Mouse (Mus musculus) megakaryocyte progenitor cell, adult 5-6 weeks (primary cell): ENCODE data around the gene Rab33b. TPM values are rescaled to one million over a fixed set of nuclear protein-coding genes. Genes with fewer than 3 reads are reported as not detected.

Source experiments
- ATAC-seq: replicated peaks from 2 replicates; pipeline ENCODE4 v1.8.0; 2016; ENCODE audit warnings: mild to moderate bottlenecking, moderate TSS enrichment, inconsistent platforms; ENCODE audit not compliant: poor library complexity
- total RNA-seq, 2 experiments: library from RNA; stranded (forward) in 1 of 2; stranded (reverse) in 1 of 2; fragments of 157-497, 149-512 nt in 1 of 2; fragments of 200-1000 nt in 1 of 2; gene quantifications; 2 replicates each; pipeline versions ENCODE4 v1.2.3 to v1.2.4; 2015 to 2017

Rab33b gene
- total RNA-seq, 2 experiments from 2014 or later, result 9.1 to 12.2 TPM

DNA sequence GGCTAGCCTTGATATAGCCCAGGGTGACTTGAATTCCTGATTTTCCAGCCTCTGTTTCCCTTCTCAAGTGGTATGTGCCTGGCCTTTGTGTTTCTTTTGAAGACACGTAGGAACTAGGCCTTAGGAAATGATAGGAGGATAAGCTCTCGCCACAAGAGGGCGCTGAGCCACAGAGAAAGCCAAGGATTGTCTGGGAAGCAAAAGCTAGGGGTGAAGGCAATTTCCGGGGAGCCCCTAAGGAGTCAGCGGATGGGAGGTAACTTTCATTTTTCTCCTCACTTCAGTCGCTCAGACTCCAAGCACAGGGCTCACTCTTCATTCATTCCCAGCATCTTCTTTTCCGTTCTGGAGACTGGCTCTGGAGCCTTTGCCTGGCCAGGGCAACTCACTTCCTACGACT lies 27.2 kb downstream of the Rab33b start:
- peak; percentile 98 for ATAC-seq

DNA sequence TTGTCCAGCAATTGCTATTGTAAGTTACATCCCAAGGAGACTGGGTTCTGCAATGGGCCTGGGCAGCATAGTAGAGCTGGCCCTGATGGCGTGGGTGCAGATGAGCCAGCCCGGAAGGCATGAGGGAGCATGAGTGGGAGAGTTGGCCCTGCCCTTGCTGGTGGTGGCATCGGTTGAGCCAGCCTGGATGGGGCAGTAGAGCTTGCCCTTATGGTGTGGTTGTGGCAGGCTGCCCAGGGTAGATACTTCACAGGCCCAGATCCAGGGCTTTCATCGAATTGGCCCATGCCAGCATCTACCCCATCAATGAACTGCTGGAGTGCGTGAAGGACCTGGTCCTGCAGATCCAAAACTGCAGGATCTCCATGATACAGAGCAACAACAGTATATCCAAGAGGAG lies 28.3 kb downstream of the Rab33b start:
- ATAC-seq, result no peak

DNA sequence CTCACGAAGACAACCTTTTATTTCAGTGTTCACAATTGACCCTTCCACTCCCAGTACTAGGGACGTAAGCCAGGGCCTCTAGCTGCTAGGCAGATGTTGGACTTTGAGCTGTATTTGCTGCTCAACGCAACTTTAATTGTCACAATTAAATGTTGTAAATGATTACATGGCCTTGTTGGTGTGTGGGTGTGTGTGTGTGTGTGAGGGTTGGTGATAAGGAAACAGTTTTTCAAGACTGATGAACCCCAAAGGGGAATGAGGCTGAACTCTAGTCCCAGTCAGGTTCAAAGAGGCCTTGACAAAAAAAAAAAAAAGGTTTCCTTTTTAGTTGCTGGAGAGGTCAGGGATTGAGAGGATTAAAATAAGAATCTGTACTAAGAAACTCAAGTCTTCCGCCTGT lies 33.7 kb downstream of the Rab33b start:
- no peak; the same call in 1 of the 2 replicates for ATAC-seq

DNA sequence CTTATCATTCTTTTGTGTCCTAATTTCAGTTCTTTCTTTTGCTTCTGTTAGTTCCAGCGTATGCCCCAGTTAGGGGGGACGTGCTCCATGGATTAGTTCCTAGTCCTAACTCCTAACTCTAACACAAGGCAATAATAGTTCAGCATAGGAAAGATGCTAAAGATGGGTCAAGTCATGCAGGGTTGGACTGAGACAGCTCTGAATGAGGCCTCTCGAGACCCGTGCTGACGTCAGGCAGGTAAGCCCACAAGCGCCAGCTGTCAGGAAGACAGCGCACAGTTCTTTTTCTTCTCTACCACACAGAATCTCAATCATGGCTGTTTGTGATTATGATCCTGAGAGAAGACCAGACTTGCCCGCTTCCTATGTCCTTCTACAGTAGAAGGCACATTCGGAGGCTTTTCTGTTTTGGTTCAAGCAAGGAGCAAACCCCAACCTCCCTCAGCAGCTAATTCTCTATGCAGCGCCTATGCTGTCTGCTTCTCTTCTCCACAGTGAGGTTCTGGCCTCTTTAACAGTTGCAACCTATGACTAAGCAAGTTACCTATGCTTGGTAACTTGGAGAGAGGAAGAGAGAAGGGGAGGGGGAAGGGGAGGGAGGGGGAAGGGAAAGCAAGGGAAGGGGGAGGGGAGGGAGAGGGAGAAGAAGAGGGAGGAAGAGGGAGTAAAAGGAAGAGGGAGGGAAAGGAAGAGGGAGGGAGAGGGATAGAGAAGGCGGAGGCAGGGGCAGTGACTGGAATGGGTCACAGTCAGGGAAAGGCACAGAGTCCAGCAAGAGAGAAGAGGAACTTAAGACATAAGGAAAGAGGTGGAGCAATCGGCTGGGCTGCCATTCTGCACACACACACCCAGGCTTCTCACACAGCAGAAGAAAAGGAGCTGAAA lies 34.4 kb downstream of the Rab33b start:
- peak; percentile 88 for ATAC-seq

DNA sequence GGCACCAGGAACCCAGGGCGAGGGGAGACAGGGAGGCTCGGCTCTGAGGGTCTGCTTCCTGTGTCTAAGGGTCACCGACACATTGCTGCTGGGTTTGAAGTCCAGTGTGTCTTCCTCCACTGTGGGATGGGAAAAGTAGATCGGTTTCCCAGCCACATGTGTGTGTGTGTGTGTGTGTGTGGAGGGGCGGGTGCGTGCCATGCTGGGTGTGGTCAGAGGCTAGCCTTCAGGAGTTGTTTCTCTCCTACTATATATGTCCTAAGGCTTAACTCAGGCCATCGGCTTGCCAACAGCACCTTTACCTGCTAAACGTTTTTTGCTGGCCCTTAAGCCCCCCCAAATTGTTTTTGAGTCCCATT lies 35.0 kb downstream of the Rab33b start:
- ATAC-seq, result peak; percentile 53

DNA sequence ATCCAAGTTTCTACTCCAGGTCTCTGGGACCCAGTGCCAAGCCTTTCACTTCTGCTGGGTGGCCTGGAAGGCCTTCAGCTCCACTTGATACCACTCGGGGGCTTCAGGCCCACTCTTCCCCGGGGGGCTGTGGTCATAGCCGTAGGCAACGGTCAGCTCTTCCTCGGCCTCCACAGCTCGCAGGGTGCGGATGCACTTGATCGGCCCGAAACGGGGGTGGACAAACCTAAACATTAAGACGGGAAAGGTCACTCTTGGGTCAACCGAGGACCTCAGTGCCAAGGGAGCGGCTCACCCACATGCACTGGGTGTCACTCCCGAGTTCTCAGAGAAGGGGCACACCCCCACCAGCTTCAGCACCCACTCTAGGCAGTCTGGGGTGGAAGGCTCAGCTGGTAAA lies 37.5 kb downstream of the Rab33b start:
- no peak for ATAC-seq

DNA sequence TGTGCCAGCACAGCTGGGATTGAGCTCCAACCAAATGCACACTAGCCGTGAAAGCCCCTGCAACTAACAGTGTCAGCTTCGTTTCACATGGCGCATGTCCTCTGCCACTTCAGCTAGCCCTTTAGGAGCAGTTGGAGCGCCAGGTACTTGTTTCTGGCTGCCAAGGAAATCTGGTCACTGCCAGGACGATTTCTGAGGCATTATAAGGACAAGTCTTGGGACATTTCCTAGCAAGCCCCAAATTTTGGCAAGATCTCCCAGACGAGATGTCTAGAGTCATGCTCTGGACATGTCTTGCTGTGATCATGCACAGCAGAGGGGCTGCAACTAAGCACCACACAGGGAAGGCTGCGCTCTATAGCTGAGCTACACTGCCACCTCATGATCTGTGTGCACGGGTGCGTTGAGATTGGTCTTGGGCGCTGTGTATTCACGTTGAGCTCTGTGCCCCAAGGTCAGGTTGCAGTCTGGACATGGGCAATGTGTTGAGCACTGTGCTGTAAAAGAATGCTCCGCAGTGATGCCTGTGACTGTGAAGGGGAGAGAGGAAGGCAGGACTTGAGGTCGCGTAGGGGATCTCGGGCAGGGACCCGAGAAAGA lies 41.6 kb downstream of the Rab33b start:
- ATAC-seq, result no peak

DNA sequence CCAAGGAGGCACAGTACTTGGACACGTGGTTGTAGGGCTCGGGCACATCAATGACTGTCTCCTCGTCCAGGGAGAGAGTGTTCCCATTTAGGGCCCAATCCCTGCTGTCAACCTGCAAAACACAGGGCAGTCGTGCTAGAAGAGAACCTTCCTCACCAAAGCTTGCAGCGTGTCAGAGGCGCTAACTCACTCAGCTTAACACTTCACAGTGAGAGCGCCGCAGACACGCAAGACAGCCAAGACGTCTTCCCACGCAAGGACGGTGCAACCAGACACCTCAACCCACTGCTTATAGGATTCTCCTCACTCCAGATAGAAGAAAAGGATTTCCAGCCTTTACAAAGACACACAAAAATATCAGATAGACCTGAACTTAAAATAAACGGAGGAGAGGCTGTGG lies 43.2 kb downstream of the Rab33b start:
- ATAC-seq, result no peak

DNA sequence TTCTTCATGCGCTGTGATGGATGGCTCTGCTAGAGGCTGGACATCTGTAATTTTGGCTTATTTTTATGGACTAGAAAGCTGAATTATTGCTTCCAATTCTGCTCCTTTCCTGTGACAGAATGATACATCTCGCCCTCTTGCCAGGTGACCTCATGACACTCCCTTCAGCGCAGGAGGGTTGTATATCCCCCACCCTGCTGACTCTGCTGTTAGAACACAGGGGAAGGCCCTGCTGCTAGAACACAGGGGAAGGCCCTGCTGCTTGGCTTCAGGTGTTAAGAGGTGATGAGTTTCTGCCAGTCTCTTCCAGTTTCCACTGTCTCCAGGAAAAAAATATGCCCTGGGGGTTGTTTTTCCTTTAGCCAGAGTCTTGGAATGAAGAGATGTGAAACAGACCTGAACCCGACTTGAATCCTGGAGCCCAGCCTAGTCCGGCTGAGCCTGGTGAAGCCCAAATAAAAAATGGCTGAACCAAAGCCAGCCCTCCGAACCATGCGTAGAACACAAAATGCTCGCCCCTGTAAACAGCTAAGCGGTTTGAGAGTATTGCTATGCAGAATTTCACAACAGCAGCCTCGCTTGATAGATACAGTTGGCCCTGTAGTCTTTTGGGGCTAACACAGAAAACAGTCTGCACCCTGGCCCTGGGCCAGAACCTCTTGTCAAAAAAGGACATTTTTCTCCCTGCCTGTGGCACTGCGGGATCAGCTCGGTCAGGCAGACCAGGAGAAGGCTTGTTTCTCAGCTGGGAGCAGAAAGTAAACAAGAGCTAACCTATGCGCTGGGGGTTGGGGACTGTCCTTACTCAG lies 48.0 kb downstream of the Rab33b start:
- ATAC-seq, result no peak

DNA sequence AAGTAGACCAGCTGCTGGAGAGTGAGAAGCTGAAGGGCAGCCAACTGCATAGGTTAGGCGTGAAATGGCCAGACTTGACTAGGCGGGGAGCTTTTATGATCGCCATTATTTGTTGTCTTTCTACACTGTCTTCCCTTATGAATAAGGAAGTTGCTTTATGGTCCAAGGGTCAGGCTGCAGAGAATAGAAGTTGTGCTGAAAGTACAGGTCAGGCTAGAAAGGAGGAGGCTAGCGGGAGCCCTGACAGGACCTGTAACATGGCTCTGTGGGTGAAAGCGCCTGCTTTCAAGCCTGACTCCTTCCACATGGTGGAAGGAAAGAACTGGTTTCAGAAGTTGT lies 48.5 kb downstream of the Rab33b start:
- no peak for ATAC-seq

DNA sequence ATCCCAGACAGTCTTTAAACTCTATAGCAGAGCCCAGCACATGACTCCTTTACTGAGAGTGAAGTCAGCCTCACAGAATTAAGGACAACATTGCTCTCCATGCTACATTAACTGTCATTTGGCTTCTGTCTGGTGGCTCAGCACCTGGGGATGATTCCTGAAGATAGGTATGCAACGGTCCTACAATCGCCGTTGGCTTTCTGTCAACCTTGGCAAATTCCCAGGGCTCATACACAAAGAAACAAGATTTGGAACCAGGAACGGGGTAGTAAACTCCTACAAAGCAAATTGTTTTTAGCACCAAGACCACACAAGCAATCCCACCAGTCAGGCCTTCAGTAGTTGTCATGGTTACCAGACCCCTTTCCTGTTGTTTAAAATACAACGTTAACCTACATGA lies 49.9 kb downstream of the Rab33b start:
- no peak for ATAC-seq

DNA sequence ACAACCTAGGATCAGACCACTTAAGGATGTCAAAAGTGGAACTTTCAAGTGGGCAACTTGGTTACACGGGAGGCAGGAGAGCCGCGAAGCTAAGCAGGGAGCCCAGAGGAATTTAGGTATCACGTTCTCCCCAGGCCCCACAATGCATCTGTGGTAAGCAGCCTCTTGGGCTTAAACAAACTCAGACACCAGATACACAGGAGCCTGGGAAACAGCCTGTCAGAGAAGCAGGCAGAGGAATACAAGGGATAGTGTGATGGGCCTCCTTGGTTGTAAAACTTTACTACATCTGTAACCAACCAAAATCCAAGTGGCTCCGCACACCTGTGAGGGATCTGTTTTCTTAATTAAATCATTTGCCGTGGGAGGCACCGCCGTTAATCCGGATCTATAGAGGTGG lies 50.3 kb downstream of the Rab33b start:
- ATAC-seq, result no peak

DNA sequence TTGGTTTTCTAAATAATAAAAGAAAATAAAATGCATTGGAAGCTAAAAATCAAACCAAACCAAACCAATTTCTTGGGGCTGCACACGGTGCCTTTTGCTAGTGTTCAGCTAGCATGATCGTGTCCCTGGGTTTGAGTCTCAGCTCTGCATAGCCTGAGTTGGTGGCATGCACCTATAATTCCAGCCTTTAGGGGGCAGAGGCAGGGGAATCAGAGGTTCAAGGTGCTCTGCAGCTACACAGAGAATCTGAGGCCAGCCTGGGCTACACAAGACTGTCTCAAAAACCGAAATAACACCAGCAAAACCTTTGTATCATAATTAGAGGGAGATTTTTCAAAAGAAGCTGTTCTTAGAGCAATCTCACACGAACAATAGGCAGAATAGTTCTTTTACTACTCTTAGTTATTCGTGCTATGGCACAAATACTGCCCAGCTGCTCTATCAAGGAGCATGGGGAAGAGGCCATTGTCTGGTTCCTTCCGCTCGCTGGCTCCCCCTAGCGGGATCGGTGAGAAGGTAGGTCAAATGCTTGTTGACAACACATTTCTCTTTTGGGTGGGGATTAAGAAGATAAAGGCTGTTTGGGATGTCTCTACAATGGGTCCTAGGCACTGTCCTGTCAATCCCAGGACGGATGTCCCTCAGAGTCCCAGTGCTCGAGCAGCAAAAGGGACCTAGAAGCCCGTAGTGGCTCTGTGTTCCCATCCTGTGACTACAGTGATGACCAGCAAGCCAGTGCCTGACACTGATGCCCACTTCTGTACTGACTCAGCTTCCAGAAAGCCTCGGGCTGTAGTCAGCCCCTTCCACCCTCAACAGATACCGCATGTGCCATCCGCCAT lies 56.1 kb downstream of the Rab33b start:
- peak; percentile 96 for ATAC-seq

DNA sequence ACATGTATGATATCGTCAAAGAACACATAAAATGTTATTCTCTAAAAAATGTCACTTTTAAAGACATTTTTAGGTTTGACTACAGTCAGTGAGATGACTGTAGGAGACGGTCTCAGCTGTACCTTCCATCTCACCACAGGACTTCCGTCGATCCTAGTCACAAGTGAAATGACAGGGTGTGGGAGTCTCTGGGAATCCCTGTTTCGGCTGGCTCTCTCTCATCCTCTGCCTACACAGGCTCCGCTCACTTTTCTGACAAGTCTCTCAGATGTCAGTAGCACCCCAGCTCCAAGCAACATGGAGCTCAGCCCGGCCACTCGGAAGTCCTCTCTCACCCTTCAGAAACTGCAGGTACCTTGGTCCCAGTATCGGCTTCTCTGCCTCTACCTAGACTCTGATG lies 56.9 kb downstream of the Rab33b start:
- ATAC-seq, result no peak

DNA sequence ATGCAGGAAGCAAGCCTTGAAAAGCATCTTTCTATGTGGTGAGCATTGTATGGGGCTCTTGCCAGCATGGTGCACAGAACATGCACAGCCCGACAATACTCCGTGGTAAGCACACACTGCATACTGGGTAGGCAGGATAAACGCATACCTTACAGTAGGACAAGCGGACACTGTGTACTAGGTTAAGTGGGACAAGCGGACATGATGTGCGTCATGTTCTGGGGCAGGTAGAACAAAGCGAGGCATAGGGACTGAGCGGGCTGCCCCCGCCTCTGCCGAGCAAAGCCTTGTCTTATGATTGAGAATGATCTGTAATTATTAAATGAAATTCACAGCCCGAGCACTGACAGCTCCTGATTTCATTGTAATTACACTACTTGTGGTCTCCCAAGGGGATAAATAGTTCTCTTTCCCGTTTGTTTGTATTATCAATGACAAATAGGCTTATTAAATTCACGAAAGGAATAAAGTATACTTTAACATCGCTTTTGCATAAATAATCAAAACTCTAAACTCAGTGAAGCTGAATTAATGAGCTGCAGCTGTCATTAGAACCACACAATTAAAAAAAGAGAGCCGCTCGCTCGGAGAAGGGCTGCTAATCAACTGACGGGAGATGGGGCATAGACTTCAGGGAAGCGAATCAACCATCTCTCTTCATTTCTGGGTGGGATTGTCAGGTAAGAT lies 60.9 kb downstream of the Rab33b start:
- no peak for ATAC-seq

Other genes with a start within 250 kb of the Rab33b start
- gene Elf2, start 143.3 kb upstream of the Rab33b start, total RNA-seq (2015), result 40.3 and 43.1 TPM in 2 replicates
- gene Elf2, start 143.3 kb upstream of the Rab33b start, total RNA-seq (2017), result 96.0 and 124 TPM in 2 replicates
- not detected in 2 replicates for gene Mgarp, start 87.2 kb upstream of the Rab33b start, total RNA-seq (2015)
- not detected in 2 replicates for gene Mgarp, start 87.2 kb upstream of the Rab33b start, total RNA-seq (2017)
- 175 and 219 TPM in 2 replicates for gene Ndufc1, start 74.9 kb upstream of the Rab33b start, total RNA-seq (2015)
- gene Ndufc1, start 74.9 kb upstream of the Rab33b start, total RNA-seq (2017), result 84.9 and 94.9 TPM in 2 replicates
- gene Naa15, start 68.8 kb upstream of the Rab33b start, total RNA-seq (2015), result 126 and 131 TPM in 2 replicates
- gene Naa15, start 68.8 kb upstream of the Rab33b start, total RNA-seq (2017), result 69.8 and 118 TPM in 2 replicates
- gene Setd7, start 77.0 kb downstream of the Rab33b start, total RNA-seq (2015), result 38.2 and 38.9 TPM in 2 replicates
- gene Setd7, start 77.0 kb downstream of the Rab33b start, total RNA-seq (2017), result 25.8 and 30.2 TPM in 2 replicates
- gene Mgst2, start 176.4 kb downstream of the Rab33b start, total RNA-seq (2015), result 132 and 146 TPM in 2 replicates
- 44.7 and 52.2 TPM in 2 replicates for gene Mgst2, start 176.4 kb downstream of the Rab33b start, total RNA-seq (2017)